Mouse (Mus musculus): ENCODE measurements at regions not wholly inside any gene's neighbourhood (a gene's known extent, or its start where the extent isn't known, plus 50 kb on each side); places are given as distances from the start of the nearest gene placed in this dataset.

- peaks cover 3% of the 10 kb centered on the region; the same call in 1 of the 2 replicates for H3K4me1 ChIP-seq (replicated peaks)
- no peaks in the 10 kb centered on the region for H3K36me3 ChIP-seq (replicated peaks)
- no peak overlapping the region for H3K9ac ChIP-seq
- no peak for ATAC-seq (ENCODE audit: insufficient read depth)
- H3K27ac ChIP-seq (replicated peaks) = no peak overlapping the region
- H3K4me2 ChIP-seq = no peak overlapping the region
- H3K27me3 ChIP-seq = no peaks in the 10 kb centered on the region
- WGBS (ENCODE audit: insufficient replicate concordance) = 64% methylated on average over 4 of the region's 4 CpGs
- no peaks in the 10 kb centered on the region for H3K9me3 ChIP-seq (replicated peaks)
- H3K4me3 ChIP-seq (replicated peaks) = no peak overlapping the region
These were observed 53.9 kb upstream of the Cdkn3 start for GRCm38 (mm10) chr14:46706462-46706861.

GRCm38 (mm10) chr14:46704316-46704751, 56.0 kb upstream of the Cdkn3 start:
- H3K4me1 ChIP-seq (replicated peaks) = peaks cover 3% of the 10 kb centered on the region; the same call in 1 of the 2 replicates
- H3K27me3 ChIP-seq = no peaks in the 10 kb centered on the region
- H3K9ac ChIP-seq = 0 out of 2 replicates have a peak overlapping the region, but pooled peaks have one; percentile 20
- no peak for ATAC-seq (ENCODE audit: insufficient read depth)
- no peaks in the 10 kb centered on the region for H3K36me3 ChIP-seq (replicated peaks)
- peak overlapping the region; percentile 20; the same call in 1 of the 2 replicates for H3K4me3 ChIP-seq (replicated peaks)
- H3K9me3 ChIP-seq (replicated peaks) = no peaks in the 10 kb centered on the region
- H3K27ac ChIP-seq (replicated peaks) = no peak overlapping the region
- peak overlapping the region; percentile 40 for H3K4me2 ChIP-seq
- 23% methylated on average over 9 of the region's 9 CpGs for WGBS (ENCODE audit: insufficient replicate concordance)

GRCm38 (mm10) chr14:46702669-46703435, 57.5 kb upstream of the Cdkn3 start:
- H3K36me3 ChIP-seq (replicated peaks) = no peaks in the 10 kb centered on the region
- H3K27ac ChIP-seq (replicated peaks) = no peak overlapping the region
- no peak overlapping the region for H3K4me2 ChIP-seq
- H3K9me3 ChIP-seq (replicated peaks) = no peaks in the 10 kb centered on the region
- H3K4me1 ChIP-seq (replicated peaks) = peaks cover 3% of the 10 kb centered on the region; the same call in 1 of the 2 replicates
- WGBS (ENCODE audit: insufficient replicate concordance) = 36% methylated on average over 17 of the region's 17 CpGs
- no peak for ATAC-seq (ENCODE audit: insufficient read depth)
- no peak overlapping the region for H3K9ac ChIP-seq
- no peak overlapping the region for H3K4me3 ChIP-seq (replicated peaks)
- H3K27me3 ChIP-seq = no peaks in the 10 kb centered on the region

GRCm38 (mm10) chr14:46692571-46692970, 67.8 kb upstream of the Cdkn3 start:
- WGBS (ENCODE audit: insufficient replicate concordance) = 76% methylated on average over 7 of the region's 7 CpGs
- Histone ChIP-seq H3K9me3 (replicated peaks) (no peaks in the 10 kb centered on the region), H3K36me3 (replicated peaks) (no peaks in the 10 kb centered on the region), H3K27me3 (no peaks in the 10 kb centered on the region), H3K4me2 (no peak overlapping the region), H3K4me3 (replicated peaks) (no peak overlapping the region), H3K4me1 (replicated peaks) (no peaks in the 10 kb centered on the region), H3K9ac (no peak overlapping the region), H3K27ac (replicated peaks) (no peak overlapping the region)
- no peak for ATAC-seq (ENCODE audit: insufficient read depth)

DNA sequence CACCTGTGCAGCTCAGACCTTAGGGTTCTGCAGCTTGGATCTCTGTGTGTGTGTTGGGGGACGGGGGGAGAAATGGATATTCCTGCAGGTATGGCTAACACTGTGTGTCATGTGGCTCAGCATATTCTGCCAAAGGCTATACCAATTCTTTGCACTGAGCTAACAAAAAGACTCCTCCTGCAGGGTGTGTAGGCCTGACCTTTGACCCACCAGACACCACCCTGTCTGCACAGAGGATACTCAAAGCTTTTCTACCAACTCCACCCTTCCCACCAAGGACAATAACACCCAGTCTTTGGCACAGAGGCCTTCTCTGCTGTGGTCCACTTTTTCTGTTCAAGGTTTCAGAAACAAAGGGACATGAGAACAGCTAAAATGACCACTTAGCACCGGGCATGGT, 68.3 kb upstream of the Cdkn3 start:
- Histone ChIP-seq H3K9me3 (replicated peaks) (no peaks in the 10 kb centered on the region), H3K9ac (no peak overlapping the region), H3K27ac (replicated peaks) (no peak overlapping the region), H3K36me3 (replicated peaks) (no peaks in the 10 kb centered on the region), H3K4me2 (no peak overlapping the region), H3K4me1 (replicated peaks) (no peaks in the 10 kb centered on the region; the same call in 1 of the 2 replicates), H3K27me3 (no peaks in the 10 kb centered on the region), H3K4me3 (replicated peaks) (no peak overlapping the region)
- 70% methylated on average over 2 of the region's 2 CpGs for WGBS (ENCODE audit: insufficient replicate concordance)
- no peak for ATAC-seq (ENCODE audit: insufficient read depth)

DNA sequence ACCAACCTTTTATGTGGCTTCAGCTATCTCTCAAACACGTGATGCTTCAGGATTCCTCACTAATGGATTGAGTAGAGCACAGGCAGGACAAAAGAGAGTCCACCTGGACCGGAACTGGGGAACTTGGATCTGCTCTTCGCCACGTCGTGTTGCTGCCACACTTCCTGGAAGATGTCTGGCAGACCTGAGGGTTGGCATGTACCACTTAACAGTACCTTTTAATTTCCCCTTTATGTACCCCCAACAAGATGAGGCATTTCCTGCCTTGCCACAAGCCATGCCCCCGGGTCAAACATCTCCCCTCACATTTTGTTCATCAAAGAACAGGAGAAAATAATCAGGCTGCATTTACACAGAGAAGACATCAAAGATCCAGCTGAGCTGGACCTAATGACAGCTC, 77.6 kb upstream of the Cdkn3 start:
- Histone ChIP-seq H3K4me3 (replicated peaks) (no peak overlapping the region), H3K36me3 (replicated peaks) (no peaks in the 10 kb centered on the region), H3K9me3 (replicated peaks) (no peaks in the 10 kb centered on the region), H3K4me1 (replicated peaks) (peaks cover 5% of the 10 kb centered on the region), H3K4me2 (no peak overlapping the region), H3K27me3 (no peaks in the 10 kb centered on the region), H3K9ac (no peak overlapping the region), H3K27ac (replicated peaks) (no peak overlapping the region)
- ATAC-seq (ENCODE audit: insufficient read depth) = no peak
- WGBS (ENCODE audit: insufficient replicate concordance) = 62% methylated on average over 6 of the region's 6 CpGs

GRCm38 (mm10) chr14:46678935-46679334, 81.4 kb upstream of the Cdkn3 start:
- no peak for ATAC-seq (ENCODE audit: insufficient read depth)
- Histone ChIP-seq H3K4me1 (replicated peaks) (peaks cover 5% of the 10 kb centered on the region; the same call in 1 of the 2 replicates), H3K27me3 (no peaks in the 10 kb centered on the region), H3K9me3 (replicated peaks) (no peaks in the 10 kb centered on the region), H3K9ac (no peak overlapping the region), H3K4me2 (no peak overlapping the region), H3K4me3 (replicated peaks) (no peak overlapping the region), H3K27ac (replicated peaks) (no peak overlapping the region), H3K36me3 (replicated peaks) (no peaks in the 10 kb centered on the region)
- 11% methylated on average over 4 of the region's 4 CpGs for WGBS (ENCODE audit: insufficient replicate concordance)

- Histone ChIP-seq H3K9me3 (replicated peaks) (no peaks in the 10 kb centered on the region), H3K36me3 (replicated peaks) (no peaks in the 10 kb centered on the region), H3K4me2 (no peak overlapping the region), H3K4me1 (replicated peaks) (0 out of 2 replicates have a peak, but pooled peaks cover 3% of the 10 kb centered on the region), H3K4me3 (replicated peaks) (no peak overlapping the region), H3K27me3 (no peaks in the 10 kb centered on the region), H3K27ac (replicated peaks) (no peak overlapping the region), H3K9ac (no peak overlapping the region)
- no peak for ATAC-seq (ENCODE audit: insufficient read depth)
- 67% methylated on average over 9 of the region's 9 CpGs for WGBS (ENCODE audit: insufficient replicate concordance)
These were observed 88.7 kb upstream of the Cdkn3 start for GRCm38 (mm10) chr14:46671482-46672225.

GRCm38 (mm10) chr14:46671062-46671461, 89.3 kb upstream of the Cdkn3 start:
- WGBS (ENCODE audit: insufficient replicate concordance) = 77% methylated on average over 2 of the region's 2 CpGs
- H3K9ac ChIP-seq = no peak overlapping the region
- no peak overlapping the region for H3K4me2 ChIP-seq
- no peaks in the 10 kb centered on the region for H3K27me3 ChIP-seq
- no peaks in the 10 kb centered on the region for H3K9me3 ChIP-seq (replicated peaks)
- ATAC-seq (ENCODE audit: insufficient read depth) = no peak
- H3K4me1 ChIP-seq (replicated peaks) = 0 out of 2 replicates have a peak, but pooled peaks cover 3% of the 10 kb centered on the region
- no peak overlapping the region for H3K27ac ChIP-seq (replicated peaks)
- no peaks in the 10 kb centered on the region for H3K36me3 ChIP-seq (replicated peaks)
- H3K4me3 ChIP-seq (replicated peaks) = no peak overlapping the region

DNA sequence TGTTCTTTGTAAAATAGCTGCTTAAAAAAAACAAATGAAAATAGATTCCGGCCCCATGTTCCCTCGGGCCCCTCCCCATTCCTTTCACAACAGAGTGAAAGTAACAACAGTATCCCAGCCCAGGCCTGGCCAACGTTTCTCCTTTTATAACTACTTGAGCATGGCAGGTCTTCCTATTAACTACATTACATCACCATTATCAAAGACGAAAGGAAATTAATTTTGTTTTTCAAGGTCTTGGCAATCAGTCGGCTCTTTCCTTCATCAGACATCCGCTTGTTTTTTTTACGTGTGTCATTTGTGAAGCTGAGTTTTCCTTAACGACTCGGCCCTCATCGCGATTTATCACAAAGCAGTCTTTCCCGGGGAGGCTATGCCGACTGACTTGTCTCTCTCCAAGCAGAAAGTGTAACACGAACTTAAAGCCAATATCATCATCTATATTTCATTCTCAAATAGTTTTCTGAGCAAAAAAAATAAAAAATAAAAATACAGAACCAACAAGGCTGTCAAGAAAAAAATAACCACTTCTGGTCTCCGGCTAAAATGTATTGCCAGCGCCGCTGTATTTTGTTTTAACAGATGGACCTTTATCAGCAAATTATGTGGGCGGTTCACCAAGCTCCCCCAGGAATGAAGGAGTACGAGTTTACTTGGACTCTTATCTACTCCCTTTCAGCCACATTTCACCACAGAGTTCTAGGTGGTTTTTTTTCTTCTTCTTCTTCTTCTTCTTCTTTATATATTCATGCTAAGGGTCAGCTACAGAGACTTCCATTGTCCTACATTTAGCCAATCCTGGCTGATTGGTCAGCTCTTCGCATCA, 89.9 kb upstream of the Cdkn3 start:
- Histone ChIP-seq H3K4me2 (no peak overlapping the region), H3K9me3 (replicated peaks) (no peaks in the 10 kb centered on the region), H3K4me3 (replicated peaks) (no peak overlapping the region), H3K36me3 (replicated peaks) (no peaks in the 10 kb centered on the region), H3K4me1 (replicated peaks) (0 out of 2 replicates have a peak, but pooled peaks cover 3% of the 10 kb centered on the region), H3K27ac (replicated peaks) (no peak overlapping the region), H3K9ac (no peak overlapping the region), H3K27me3 (no peaks in the 10 kb centered on the region)
- no peak for ATAC-seq (ENCODE audit: insufficient read depth)
- 63% methylated on average over 20 of the region's 20 CpGs for WGBS (ENCODE audit: insufficient replicate concordance)

Data from liver, embryonic 15.5 days (tissue).